In the genomic region with DNA sequence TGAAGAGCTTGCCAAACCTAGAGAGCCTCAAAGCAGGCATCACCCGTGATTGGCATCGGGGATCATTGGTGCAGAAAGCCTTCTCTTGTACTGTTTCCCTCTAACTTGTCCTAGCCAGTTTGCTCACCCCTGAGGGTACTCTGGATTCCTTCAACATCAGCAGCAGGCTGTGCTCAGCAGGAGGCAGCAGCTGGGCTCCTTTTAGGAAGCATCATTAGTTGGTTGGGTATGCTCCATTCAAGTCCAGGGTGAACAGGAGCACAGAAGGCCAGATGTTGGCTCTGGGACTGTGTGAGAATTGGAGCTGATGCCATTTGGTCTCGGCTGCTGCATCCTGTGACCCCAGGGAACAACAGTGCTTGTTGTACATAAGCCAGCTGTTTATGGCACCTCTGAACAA, we compare ENCODE assay signal across 17 mouse cellular contexts.
DNase-seq lines count a peak whose midpoint lies in the region; ATAC-seq and TF ChIP-seq lines count a peak whose summit lies in the region.
"Had no signal": no experiment of that assay in that cellular context is flagged by ENCODE, and none has a peak within 500 bp of the region (broad histone marks: within the 10 kb centered on the region; RNA-seq: fewer than 3 reads in every experiment).

No protein-coding gene starts in this region.

- H3K4me2 ChIP-seq in hindbrain, embryonic 16.5 days (ENCODE audit: low read length), result no peak overlapping the region
- H3K4me2 ChIP-seq in limb, embryonic 14.5 days (replicated peaks; ENCODE audit: low read depth, low read length, severe bottlenecking), result no peak overlapping the region
- H3K4me2 ChIP-seq: heart, embryonic 13.5 days; liver, embryonic 12.5 days; midbrain, embryonic 12.5 days had no signal

- ATAC-seq in hindbrain, embryonic 16.5 days, result peak; percentile 65
- peak; percentile 64 for ATAC-seq in limb, embryonic 14.5 days (ENCODE audit: low FRiP score, low read depth)
- ATAC-seq: hindbrain, postnatal 0 days; intestine, postnatal 0 days; liver, embryonic 12.5 days had no signal

- 62% methylated on average over 3 of the region's 3 CpGs for WGBS in hindbrain, embryonic 16.5 days
- WGBS in hindbrain, embryonic 10.5 days, result 72% methylated on average over 3 of the region's 3 CpGs
- 28% methylated on average over 3 of the region's 3 CpGs for WGBS in limb, embryonic 14.5 days

- no peaks in the 10 kb centered on the region for H3K9me3 ChIP-seq in hindbrain, embryonic 16.5 days (ENCODE audit: control insufficient read depth, low read length)
- no peaks in the 10 kb centered on the region for H3K9me3 ChIP-seq in hindbrain, embryonic 10.5 days
- H3K9me3 ChIP-seq in limb, embryonic 14.5 days (ENCODE audit: control insufficient read depth, low read length), result no peaks in the 10 kb centered on the region
- H3K9me3 ChIP-seq: heart, embryonic 13.5 days; liver, embryonic 12.5 days; midbrain, embryonic 12.5 days had no signal

- no peaks in the 10 kb centered on the region for H3K36me3 ChIP-seq in hindbrain, embryonic 16.5 days (ENCODE audit: control insufficient read depth, insufficient read depth, low read length)
- no peaks in the 10 kb centered on the region for H3K36me3 ChIP-seq in hindbrain, embryonic 10.5 days
- H3K36me3 ChIP-seq in limb, embryonic 14.5 days (ENCODE audit: control insufficient read depth, insufficient read depth, low read length), result no peaks in the 10 kb centered on the region
- H3K36me3 ChIP-seq: heart, embryonic 13.5 days; liver, embryonic 12.5 days; midbrain, embryonic 12.5 days had no signal

- H3K4me1 ChIP-seq in hindbrain, embryonic 16.5 days (ENCODE audit: control insufficient read depth, insufficient read depth, low read depth, low read length), result no peaks in the 10 kb centered on the region; the same call in 1 of the 2 replicates
- 0 out of 2 replicates have a peak, but pooled peaks cover 6% of the 10 kb centered on the region for H3K4me1 ChIP-seq in hindbrain, embryonic 10.5 days (replicated peaks)
- H3K4me1 ChIP-seq in limb, embryonic 14.5 days (ENCODE audit: control insufficient read depth, insufficient read depth, low read length), result peaks cover 17% of the 10 kb centered on the region
- H3K4me1 ChIP-seq: heart, embryonic 13.5 days; liver, embryonic 12.5 days; midbrain, embryonic 12.5 days had no signal

- no peak for TF ChIP-seq POLR2A in limb, embryonic 14.5 days (IDR thresholded peaks at IDR 0.05; ENCODE audit: borderline replicate concordance, extremely low read depth, insufficient read depth, insufficient read length)

- no peak for DNase-seq in hindbrain, embryonic 10.5 days (ENCODE audit: low spot score)
- peak; percentile 57 for DNase-seq in forelimb bud, embryonic 11.5 days (ENCODE audit: low read depth, low spot score)
- peak; percentile 34 for DNase-seq in limb, embryonic 14.5 days (ENCODE audit: low spot score)
- peak; percentile 26 for DNase-seq in lung, postnatal 25 days (ENCODE audit: low spot score)
- no peak for DNase-seq in cerebellum, adult 11-12 months
- DNase-seq in adrenal gland, adult 18-20 months (ENCODE audit: low spot score in 2 of 2), result no peak
- DNase-seq in ovary, adult 18-20 months (ENCODE audit: low spot score), result no peak
- DNase-seq: heart, postnatal 36 days; right cerebral cortex, adult 18-20 months; thymus, postnatal 14 days had no signal

- H3K9ac ChIP-seq in hindbrain, embryonic 16.5 days (ENCODE audit: low read depth, low read length), result no peak overlapping the region
- no peak overlapping the region for H3K9ac ChIP-seq in limb, embryonic 14.5 days (ENCODE audit: low read depth, low read length, severe bottlenecking)
- H3K9ac ChIP-seq: heart, embryonic 13.5 days; liver, embryonic 12.5 days; midbrain, embryonic 12.5 days had no signal

- no peak overlapping the region for H3K27ac ChIP-seq in hindbrain, embryonic 16.5 days (ENCODE audit: low read depth, low read length)
- no peak overlapping the region for H3K27ac ChIP-seq in hindbrain, embryonic 10.5 days
- no peak overlapping the region for H3K27ac ChIP-seq in limb, embryonic 14.5 days (replicated peaks; ENCODE audit: low read depth, low read length)
- H3K27ac ChIP-seq: heart, embryonic 13.5 days; hindbrain, postnatal 0 days; liver, embryonic 12.5 days; midbrain, embryonic 12.5 days; stomach, postnatal 0 days had no signal

- no peaks in the 10 kb centered on the region for H3K27me3 ChIP-seq in hindbrain, embryonic 16.5 days (replicated peaks; ENCODE audit: control insufficient read depth, insufficient read depth, low read length)
- H3K27me3 ChIP-seq in hindbrain, embryonic 10.5 days (ENCODE audit: insufficient read depth, poor library complexity, severe bottlenecking), result no peaks in the 10 kb centered on the region
- H3K27me3 ChIP-seq in limb, embryonic 14.5 days (ENCODE audit: control insufficient read depth, insufficient read depth, low read length), result no peaks in the 10 kb centered on the region
- H3K27me3 ChIP-seq: liver, embryonic 12.5 days; midbrain, embryonic 12.5 days had no signal

- H3K4me3 ChIP-seq in hindbrain, embryonic 16.5 days (ENCODE audit: low read length), result no peak overlapping the region
- no peak overlapping the region for H3K4me3 ChIP-seq in hindbrain, embryonic 10.5 days
- no peak overlapping the region for H3K4me3 ChIP-seq in limb, embryonic 14.5 days (replicated peaks; ENCODE audit: low read length)
- H3K4me3 ChIP-seq: heart, embryonic 13.5 days; liver, embryonic 12.5 days; midbrain, embryonic 12.5 days had no signal

Comparison
In these comparisons a context has a peak if more than half of its experiments do, and no peak if none do; other contexts are left out.
1. DNase-seq: peak in forelimb bud, embryonic 11.5 days (single experiment), limb, embryonic 14.5 days (single experiment) and lung, postnatal 25 days (single experiment); none in hindbrain, embryonic 10.5 days (single experiment), cerebellum, adult 11-12 months (single experiment), adrenal gland, adult 18-20 months (0 of 2) and ovary, adult 18-20 months (single experiment).